Mouse (Mus musculus) c-Kit-positive CD71-positive TER-119-positive erythroid progenitor cells, embryonic 14.5 days (primary cell): ENCODE measurements at regions not wholly inside any gene's neighbourhood (a gene's known extent, or its start where the extent isn't known, plus 50 kb on each side); places are given as distances from the start of the nearest gene placed in this dataset.

Source experiments
- DNase-seq: peaks from one replicate; pipeline ENCODE4 v3.0.0-alpha.2; 2013; ENCODE audit warnings: low spot score

DNA sequence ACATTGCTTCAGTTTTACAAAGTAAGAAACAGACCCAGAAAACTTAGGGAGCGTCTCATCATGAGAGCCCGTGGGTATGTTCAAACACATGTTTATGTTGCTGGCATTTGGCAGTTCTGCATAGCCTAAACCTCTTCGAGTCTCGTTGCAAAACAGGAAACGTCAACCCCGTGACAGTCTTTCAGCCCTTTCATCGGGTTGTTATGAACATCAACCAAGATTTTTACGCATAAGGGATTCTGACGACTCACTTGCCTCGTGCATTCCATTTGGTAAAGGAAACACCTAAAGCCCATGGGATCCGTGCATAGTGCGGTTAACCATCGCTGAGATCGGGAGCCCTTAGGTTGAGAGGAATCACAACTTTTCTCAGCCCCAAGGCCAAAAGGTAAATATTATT, 115.7 kb downstream of the Gpam start:
- no peak for DNase-seq

GRCm38 (mm10) chr19:55008463-55009146, 118.4 kb downstream of the Gpam start:
- peak; percentile 4 for DNase-seq

- no peak for DNase-seq
Measured at GRCm38 (mm10) chr19:54989982-54990381, 137.1 kb downstream of the Gpam start.

GRCm38 (mm10) chr19:54984541-54984940, 142.5 kb downstream of the Gpam start:
- no peak for DNase-seq

DNA sequence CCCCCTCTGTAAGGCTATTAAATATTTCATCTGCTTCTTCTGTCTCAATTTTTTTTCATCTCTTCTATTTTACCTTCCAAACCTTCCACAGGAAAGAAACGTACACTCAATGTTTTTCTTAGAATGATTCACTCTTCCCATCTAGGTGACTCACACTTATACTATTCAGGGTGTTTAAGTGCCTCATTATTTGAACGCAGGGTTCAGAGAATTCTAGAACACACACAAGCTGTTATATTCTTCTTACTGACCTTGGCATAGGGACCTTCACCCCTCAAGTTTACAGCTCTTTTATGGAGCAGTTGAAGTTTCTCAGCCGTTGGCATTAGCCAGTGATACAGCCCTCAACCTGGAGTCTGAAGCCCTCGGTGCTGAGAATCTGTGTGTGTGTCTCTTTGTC, 144.2 kb downstream of the Gpam start:
- DNase-seq: no peak

- DNase-seq: no peak
Measured at GRCm38 (mm10) chr19:54971440-54972211, 155.4 kb downstream of the Gpam start.

DNA sequence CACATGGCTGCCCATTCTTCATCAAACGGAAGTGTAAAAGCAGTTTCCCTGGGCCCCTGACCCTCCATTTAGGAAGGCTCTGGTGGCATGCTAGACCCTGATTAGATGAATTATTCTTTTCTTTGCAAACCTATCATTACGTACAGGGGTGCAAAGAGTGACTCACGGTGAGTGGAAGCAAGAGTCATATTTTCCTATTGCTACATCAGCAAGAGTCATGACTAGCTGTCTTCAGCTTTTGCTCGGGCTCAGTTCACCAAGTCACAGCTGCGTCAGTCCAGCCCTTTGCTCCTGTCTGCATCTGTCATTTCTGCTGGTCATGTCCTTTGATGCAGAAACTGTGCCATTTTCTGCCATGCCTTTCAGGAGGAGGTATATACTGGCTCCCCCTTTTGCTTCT, 168.7 kb downstream of the Gpam start:
- no peak for DNase-seq

- no peak for DNase-seq
Measured at GRCm38 (mm10) chr19:54955096-54955495, 171.9 kb downstream of the Gpam start.

DNA sequence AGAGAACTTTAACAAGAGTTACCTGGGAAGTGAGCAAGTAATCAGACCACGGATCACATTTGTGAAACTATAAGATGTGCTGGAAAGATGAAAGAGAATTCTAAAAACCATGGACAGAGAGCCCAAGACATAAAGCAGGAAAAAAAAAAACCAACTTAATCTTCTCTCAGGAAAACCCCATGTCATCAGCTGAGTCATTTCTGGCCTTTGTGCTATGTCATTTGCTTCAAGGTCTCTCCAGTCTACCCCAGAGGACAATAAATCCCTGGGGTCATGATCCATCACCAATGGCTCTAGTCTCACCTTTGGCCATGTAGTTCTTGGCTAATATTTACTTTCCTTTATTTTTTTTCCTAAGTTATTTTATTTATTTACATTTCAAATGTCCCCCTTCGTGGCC, 174.5 kb downstream of the Gpam start:
- no peak for DNase-seq

DNA sequence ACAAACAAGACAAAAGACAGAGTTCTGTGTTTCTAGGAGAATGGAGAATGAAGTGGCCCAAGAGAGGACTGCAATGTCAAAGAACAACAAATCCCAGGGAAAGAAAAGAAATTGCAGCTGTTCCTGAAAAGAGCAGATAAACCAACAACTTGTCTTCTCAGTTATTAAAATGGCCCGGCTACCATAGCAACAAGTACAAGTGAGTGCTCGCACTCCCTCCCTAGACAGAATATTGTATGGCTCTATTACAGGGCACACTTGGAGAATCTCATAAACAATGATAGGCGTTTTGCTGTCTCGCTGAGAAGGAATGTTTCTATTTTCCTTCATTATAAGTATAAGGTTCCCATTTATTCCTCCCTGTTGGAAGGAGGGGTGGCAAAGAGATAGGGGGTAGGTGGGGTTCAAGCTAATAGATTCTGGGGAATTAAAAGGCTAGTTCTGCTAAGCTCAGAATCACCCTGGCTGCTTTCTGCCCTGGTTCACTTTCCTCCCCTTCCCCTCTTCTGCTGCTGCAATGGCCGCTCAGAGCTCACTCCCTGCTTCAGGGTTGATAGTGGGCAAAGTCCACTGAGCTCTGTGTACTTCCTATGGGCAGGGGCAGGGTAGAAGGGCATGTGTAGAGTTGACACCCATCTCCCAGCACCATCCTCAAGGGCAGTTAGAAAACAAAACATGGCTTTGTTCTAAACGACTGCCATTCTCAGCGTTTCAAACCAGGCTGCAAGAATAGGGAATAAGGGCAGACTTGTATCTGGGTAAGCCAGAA, 178.5 kb downstream of the Gpam start:
- no peak for DNase-seq

DNA sequence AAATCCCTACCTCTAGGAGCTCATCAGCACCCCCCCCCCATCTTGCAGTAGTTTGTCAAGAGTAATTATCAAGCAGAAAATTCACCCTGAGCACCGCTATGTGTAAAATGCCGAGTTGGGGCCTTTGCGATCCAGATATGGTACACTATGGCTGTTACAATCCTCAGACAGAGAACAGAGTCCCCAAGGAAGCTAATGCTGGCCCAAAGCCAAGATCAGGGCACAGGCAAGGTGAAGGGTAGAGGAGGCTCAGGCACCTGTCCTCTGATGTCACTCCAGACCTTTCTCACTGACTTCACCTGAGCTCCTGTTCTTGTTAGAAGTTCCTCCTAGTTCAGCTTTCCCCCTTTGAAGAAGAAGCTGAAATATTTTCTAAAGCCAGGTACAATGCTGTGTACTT, 179.5 kb downstream of the Gpam start:
- no peak for DNase-seq

DNA sequence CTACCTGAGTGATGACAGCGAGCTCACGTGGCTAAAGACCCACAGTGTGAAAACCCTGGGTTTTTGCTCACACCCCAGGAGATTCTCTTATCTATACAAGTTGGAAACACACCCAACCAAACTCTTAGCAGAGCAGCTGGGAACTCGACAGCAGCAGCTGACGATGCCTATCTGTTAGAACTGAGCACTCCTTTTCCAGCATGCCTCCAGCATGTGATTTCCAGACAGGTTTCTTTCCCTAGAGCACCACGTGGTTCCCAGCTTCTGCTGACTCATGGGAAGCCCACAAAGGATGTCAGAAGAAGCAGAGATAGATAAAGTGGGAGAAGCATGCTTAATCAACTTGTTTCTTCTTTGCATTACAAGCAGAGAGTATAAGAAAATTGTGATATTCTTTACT, 194.5 kb downstream of the Gpam start:
- no peak for DNase-seq

DNA sequence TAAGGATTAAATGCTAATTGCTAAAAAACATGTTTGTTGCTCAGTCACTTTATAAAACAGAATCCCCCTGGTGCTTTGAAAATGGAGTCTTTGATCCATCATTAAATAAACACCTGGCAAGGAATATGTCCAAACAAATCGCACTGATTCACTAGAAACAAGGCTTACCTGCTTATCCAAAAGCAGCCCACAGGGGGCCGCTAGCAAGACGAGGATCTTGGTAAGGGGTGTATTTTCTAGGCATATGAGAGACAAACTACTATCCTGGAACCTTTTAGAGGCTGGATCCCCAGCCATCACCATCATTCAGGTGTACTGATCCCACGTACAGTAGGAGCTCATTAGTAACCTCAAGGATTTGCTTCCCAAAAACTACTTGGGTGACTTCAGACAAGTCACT, 201.2 kb downstream of the Gpam start:
- no peak for DNase-seq

GRCm38 (mm10) chr19:54919597-54919996, 207.4 kb downstream of the Gpam start:
- no peak for DNase-seq

GRCm38 (mm10) chr19:54893622-54894021, 233.4 kb downstream of the Gpam start:
- no peak for DNase-seq

- no peak for DNase-seq
Measured at GRCm38 (mm10) chr19:54867078-54867477, 260.0 kb downstream of the Gpam start.

DNA sequence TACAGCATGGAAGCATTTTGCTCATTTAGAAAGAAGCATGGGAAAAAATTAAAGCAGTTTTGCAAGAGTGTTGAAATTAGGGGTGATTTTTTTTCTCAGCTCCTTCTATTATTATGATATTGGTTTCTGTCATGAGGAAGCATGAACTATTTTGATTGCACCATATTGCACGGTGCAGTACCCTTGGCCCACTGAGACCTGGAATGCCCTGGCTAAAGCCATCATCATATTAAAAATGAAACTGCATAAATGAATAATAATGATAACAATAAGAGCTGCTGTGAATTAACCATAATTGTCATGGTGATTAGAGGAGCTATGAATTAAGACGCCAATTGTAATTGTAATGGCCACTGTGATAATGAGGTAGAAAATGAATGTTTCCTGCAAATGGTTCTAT, 271.8 kb downstream of the Gpam start:
- DNase-seq: no peak

DNA sequence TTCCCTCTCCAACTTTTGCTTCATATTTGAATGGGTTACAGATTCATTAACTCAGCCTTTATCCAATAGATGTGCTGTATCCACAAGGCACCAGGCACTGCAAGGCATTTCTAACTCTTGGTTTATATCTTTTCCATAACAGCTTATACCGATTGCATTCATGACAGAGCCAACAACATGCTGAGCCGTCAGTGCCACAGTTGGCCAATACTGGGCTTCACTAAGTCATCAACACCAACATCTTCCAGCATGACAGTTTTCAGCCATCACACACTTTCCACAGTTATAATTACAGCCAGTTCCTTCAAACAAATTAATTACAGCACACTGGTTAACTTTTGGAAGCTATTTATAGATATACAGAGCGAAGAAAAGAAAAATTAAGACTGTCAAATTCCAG, 288.8 kb downstream of the Gpam start:
- no peak for DNase-seq

- no peak for DNase-seq
Measured at GRCm38 (mm10) chr19:54836451-54836850, 290.6 kb downstream of the Gpam start.

GRCm38 (mm10) chr19:54822161-54822560, 304.9 kb downstream of the Gpam start:
- no peak for DNase-seq

- DNase-seq: no peak
Measured at GRCm38 (mm10) chr19:54820587-54820986, 306.5 kb downstream of the Gpam start.

- no peak for DNase-seq
Measured at GRCm38 (mm10) chr19:54801123-54801742, 325.8 kb downstream of the Gpam start.

DNA sequence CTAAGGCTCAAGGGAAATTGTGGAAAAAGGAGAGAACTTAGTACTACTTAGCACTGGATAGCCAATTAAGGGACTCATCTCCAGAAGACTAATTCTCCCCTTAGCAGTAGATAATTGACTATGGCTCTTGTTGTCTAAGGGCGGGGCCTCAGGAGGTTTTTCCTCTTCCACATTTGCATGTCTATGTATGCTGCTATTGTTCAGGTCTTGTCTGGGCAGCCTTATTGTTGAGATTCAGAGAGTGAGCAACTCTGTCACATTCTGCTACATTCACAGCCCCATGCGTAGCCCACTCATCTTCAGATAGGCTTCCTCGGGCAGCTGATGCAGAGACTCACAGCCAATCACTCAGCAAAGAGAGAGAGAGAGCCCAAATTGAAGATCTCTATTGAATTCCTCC, 339.9 kb downstream of the Gpam start:
- DNase-seq: no peak
